Mouse (Mus musculus) intestine, postnatal 0 days (tissue): ENCODE measurements at regions not wholly inside any gene's neighbourhood (a gene's known extent, or its start where the extent isn't known, plus 50 kb on each side); places are given as distances from the start of the nearest gene placed in this dataset.

Experiments used
- ATAC-seq: fragments of 200-750 bp; cut with Nextera tagmentation; 2 replicates; pipeline ENCODE4 v1.8.0; 2017; ENCODE audit warnings: mild to moderate bottlenecking, moderate TSS enrichment, moderate library complexity
- H3K27ac ChIP-seq: fragments of 300-500 bp; sonication (generic); 2 replicates; pipeline ENCODE4 v1.5.1; 2014; ENCODE audit warnings: mild to moderate bottlenecking, low read depth, low read length, moderate library complexity
- H3K27me3 ChIP-seq: fragments of 300-500 bp; sonication (generic); replicated peaks from 2 replicates; pipeline ENCODE4 v1.6.1; 2014; ENCODE audit warnings: low read length, mixed read lengths; ENCODE audit not compliant: control insufficient read depth, insufficient read depth
- H3K36me3 ChIP-seq: fragments of 300-500 bp; sonication (generic); 2 replicates; pipeline ENCODE4 v1.6.1; 2014; ENCODE audit warnings: mild to moderate bottlenecking, moderate library complexity; ENCODE audit not compliant: control insufficient read depth, insufficient read depth
- H3K4me1 ChIP-seq: fragments of 300-500 bp; sonication (generic); replicated peaks from 2 replicates; pipeline ENCODE4 v1.6.1; 2014; ENCODE audit warnings: antibody characterized with exemption, low read length, mixed read lengths; ENCODE audit not compliant: control insufficient read depth, insufficient read depth
- H3K4me2 ChIP-seq: fragments of 300-500 bp; sonication (generic); replicated peaks from 2 replicates; pipeline ENCODE4 v1.6.1; 2014; ENCODE audit warnings: low read depth, mild to moderate bottlenecking, moderate library complexity
- H3K4me3 ChIP-seq: fragments of 300-500 bp; sonication (generic); 2 replicates; pipeline ENCODE4 v1.5.1; 2014; ENCODE audit warnings: low read depth, low read length
- H3K9ac ChIP-seq: fragments of 300-500 bp; sonication (generic); 2 replicates; pipeline ENCODE4 v1.6.1; 2014; ENCODE audit warnings: mild to moderate bottlenecking, low read depth, low read length
- H3K9me3 ChIP-seq: fragments of 300-500 bp; sonication (generic); 2 replicates; pipeline ENCODE4 v1.6.1; 2016; ENCODE audit warnings: mixed run types; ENCODE audit not compliant: control insufficient read depth
- CTCF ChIP-seq: sonication (generic); IDR thresholded peaks from 2 replicates; pipeline ENCODE4 v1.5.1; 2016; ENCODE audit warnings: low read depth, mild to moderate bottlenecking, control low read depth, antibody characterized with exemption, moderate library complexity
- WGBS: fragments of 180-500 bp; shearing (Covaris S2); extraction: QIAGEN DNeasy Blood & Tissue Kit; methylation state at CpG from one replicate; pipeline ENCODE4 v1.1.7; 2014; 5-methylcytosine and 5-hydroxymethylcytosine counted together

DNA sequence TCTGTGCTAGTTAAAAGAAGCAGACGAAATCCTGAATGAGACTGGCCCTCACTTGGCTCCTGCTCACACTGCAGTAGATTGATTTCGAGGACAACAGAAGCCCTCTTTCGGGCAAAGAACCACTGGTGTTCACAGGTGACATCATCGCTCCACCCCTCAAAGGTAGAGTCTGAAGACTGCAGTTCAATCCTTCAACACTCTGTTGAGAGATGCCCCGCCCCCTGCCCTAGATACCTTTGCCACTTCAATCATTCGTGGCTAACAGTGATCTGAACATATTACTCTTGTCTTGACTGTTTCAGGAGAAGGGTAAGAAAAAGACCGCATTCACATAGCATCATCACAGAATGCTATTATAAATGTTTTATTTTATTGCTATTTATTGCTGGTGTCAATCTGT, 205.5 kb upstream of the Gadl1 start:
- no peak for TF ChIP-seq CTCF
- Histone ChIP-seq H3K4me3 (no peak overlapping the region), H3K4me2 (no peak overlapping the region), H3K4me1 (no peaks in the 10 kb centered on the region), H3K36me3 (no peaks in the 10 kb centered on the region), H3K27me3 (no peaks in the 10 kb centered on the region), H3K27ac (no peak overlapping the region), H3K9ac (no peak overlapping the region), H3K9me3 (no peaks in the 10 kb centered on the region)
- no peak for ATAC-seq
- 95% methylated on average over 7 of the region's 7 CpGs for WGBS

DNA sequence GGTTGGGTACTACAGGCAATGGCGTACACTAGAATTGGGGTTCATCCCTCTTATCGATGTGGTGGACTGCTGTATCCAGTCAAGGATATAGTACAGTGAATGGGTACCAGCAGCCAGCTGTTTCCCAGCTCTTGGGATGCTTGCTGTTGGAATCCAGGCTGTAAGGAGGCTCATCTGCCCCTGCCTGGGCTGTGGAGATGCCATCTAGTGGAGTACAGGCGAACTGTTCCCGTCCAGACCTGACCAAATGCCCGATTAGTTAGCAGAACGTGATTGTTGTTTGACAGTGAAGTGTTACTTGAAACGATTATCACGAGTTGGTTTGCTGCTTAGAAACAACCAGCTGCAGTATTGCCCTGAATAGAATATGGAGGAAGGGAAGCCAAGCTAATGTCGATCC, 205.0 kb upstream of the Gadl1 start:
- no peaks in the 10 kb centered on the region for H3K4me1 ChIP-seq
- 0 out of 2 replicates have a peak, but pooled peaks have one; percentile 28 for ATAC-seq
- no peak overlapping the region for H3K9ac ChIP-seq
- no peak overlapping the region for H3K4me2 ChIP-seq
- no peak overlapping the region for H3K4me3 ChIP-seq
- no peaks in the 10 kb centered on the region for H3K36me3 ChIP-seq
- 33% methylated on average over 9 of the region's 9 CpGs for WGBS
- no peaks in the 10 kb centered on the region for H3K9me3 ChIP-seq
- peak; percentile 93 for TF ChIP-seq CTCF
- H3K27ac ChIP-seq = no peak overlapping the region
- H3K27me3 ChIP-seq = no peaks in the 10 kb centered on the region

DNA sequence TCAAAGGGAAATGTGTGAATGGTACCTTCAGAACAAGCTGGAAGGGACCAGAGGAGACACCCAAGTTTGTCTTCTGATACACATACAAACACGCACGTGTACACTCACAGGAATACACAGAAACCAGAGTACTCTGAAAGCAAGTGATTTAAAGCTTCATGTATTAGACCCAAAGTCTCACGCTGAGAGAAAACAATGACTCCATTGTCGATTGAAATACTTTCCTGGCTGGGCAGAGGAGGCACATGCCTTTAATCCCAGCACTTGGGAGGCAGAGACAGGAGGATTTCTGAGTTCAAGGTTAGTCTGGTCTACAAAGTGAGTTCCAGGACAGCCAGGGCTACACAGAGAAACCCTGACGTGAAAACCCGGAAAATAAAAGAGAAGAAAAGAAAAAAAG, 203.5 kb upstream of the Gadl1 start:
- no peaks in the 10 kb centered on the region for H3K27me3 ChIP-seq
- no peak overlapping the region for H3K4me2 ChIP-seq
- no peaks in the 10 kb centered on the region for H3K4me1 ChIP-seq
- no peak overlapping the region for H3K4me3 ChIP-seq
- 87% methylated on average over 6 of the region's 6 CpGs for WGBS
- ATAC-seq = no peak
- no peak for TF ChIP-seq CTCF
- no peak overlapping the region for H3K27ac ChIP-seq
- no peaks in the 10 kb centered on the region for H3K9me3 ChIP-seq
- H3K36me3 ChIP-seq = no peaks in the 10 kb centered on the region
- no peak overlapping the region for H3K9ac ChIP-seq

DNA sequence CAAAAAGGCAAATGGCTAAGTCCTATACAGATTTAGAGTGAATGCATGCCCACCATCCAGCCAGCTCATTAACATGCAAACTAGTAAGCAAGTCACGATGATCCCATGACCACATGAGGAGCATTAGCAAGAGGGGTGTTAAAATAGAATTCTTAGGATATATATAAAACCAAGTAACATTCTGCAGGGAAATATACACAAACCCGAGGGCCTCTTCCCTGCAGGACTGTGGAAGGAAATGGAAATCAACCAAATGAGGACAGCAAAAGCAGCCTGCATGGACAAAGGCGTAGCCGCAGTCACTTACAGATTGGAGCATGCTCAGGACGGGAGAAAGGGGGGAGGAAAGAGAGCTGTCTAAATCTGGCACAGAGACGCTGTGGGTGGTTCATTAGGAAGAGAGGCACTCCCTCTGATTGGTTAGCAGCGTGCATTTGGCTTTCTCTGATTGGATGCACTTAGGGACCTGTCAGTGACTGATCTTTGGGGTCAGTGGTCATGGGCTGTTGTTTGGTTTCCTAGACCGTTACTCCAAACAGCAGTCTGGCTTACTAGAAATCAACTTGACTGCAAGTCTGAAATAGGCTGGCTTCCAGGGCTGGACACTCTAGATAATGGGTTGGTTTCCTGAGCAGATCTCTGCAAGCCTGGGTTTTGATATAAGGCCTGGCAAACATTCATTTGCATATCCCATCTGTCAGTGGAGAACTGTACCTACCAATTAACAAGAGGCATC, 200.9 kb upstream of the Gadl1 start:
- no peaks in the 10 kb centered on the region for H3K4me1 ChIP-seq
- no peaks in the 10 kb centered on the region for H3K36me3 ChIP-seq
- no peak overlapping the region for H3K4me2 ChIP-seq
- WGBS = 40% methylated on average over 8 of the region's 8 CpGs
- TF ChIP-seq CTCF = no peak
- H3K27me3 ChIP-seq = no peaks in the 10 kb centered on the region
- ATAC-seq = no peak
- H3K9me3 ChIP-seq = no peaks in the 10 kb centered on the region
- H3K4me3 ChIP-seq = no peak overlapping the region
- no peak overlapping the region for H3K27ac ChIP-seq
- H3K9ac ChIP-seq = no peak overlapping the region

DNA sequence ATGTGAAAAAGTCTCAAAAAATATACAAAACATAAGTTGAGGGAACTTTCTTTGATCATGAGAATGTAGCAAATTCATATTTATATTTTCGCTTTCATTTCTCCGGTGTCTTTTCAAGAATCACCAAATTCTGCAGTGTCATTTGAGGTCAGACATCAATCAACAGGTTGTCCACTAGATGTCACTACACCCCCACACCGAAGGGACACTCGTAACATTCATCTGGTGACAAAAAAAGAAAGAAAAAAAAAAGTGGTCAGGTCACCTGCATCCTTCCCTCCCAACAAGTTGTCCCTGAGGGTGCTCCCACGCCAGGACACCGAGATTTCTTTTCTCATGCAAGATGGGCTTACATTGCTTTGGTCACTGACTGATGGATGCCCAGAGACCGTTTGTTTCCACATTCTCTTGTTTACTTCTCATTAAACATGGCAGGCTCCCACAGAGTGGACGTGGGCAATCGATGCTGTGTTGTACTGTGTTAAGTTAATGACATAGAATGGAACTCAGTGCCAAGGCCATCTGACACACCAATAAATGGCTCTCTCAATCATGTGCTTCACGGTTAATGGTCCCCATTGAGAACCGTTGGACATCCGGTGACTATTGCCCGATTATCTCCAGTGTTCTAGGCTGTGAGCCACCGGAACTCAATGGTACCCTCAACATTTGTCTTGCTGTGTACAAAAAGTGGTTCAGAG, 199.1 kb upstream of the Gadl1 start:
- no peak overlapping the region for H3K9ac ChIP-seq
- WGBS = 82% methylated on average over 14 of the region's 14 CpGs
- H3K36me3 ChIP-seq = no peaks in the 10 kb centered on the region
- ATAC-seq = no peak
- H3K27ac ChIP-seq = no peak overlapping the region
- H3K4me3 ChIP-seq = no peak overlapping the region
- no peak overlapping the region for H3K4me2 ChIP-seq
- H3K27me3 ChIP-seq = no peaks in the 10 kb centered on the region
- H3K4me1 ChIP-seq = no peaks in the 10 kb centered on the region
- TF ChIP-seq CTCF = peak; percentile 88
- no peaks in the 10 kb centered on the region for H3K9me3 ChIP-seq

DNA sequence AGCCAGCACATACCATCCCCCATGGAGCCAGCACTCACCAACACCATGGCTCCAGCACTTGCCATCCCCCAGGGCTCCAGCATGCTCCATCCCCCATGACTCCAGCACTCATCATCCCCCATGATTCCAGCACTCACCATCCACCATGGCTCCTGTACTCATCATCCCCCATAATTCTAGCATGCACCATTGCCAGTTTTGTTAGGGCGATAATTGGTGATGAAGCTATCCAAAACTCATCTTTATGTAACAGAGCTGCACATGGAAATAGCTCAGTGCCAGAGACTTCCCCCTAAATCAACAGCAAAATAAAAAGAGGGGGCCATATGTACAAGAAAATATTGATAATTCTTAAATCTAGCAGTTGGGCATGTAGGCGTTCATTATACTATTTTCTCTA, 188.9 kb upstream of the Gadl1 start:
- no peak for ATAC-seq
- TF ChIP-seq CTCF = no peak
- Histone ChIP-seq H3K27me3 (no peaks in the 10 kb centered on the region), H3K36me3 (no peaks in the 10 kb centered on the region), H3K4me2 (no peak overlapping the region), H3K9me3 (0 out of 2 replicates have a peak, but pooled peaks cover 2% of the 10 kb centered on the region), H3K4me1 (no peaks in the 10 kb centered on the region), H3K9ac (no peak overlapping the region), H3K27ac (no peak overlapping the region), H3K4me3 (no peak overlapping the region)
- WGBS = 95% methylated on average over 2 of the region's 2 CpGs
